Mouse (Mus musculus) lung, adult 2 months (tissue): ENCODE measurements at regions not wholly inside any gene's neighbourhood (a gene's known extent, or its start where the extent isn't known, plus 50 kb on each side); places are given as distances from the start of the nearest gene placed in this dataset.

Experiments
- DNase-seq: peaks from one replicate; pipeline ENCODE4 v3.0.0; 2022
- H3K4me1 ChIP-seq: fragments of 200-500 bp; 2 replicates; pipeline ENCODE4 v1.6.1; 2011; ENCODE audit warnings: low read length; ENCODE audit not compliant: control insufficient read depth, insufficient read depth
- H3K4me3 ChIP-seq: fragments of 200-500 bp; replicated peaks from 2 replicates; pipeline ENCODE3; 2011; ENCODE audit warnings: low read depth, mild to moderate bottlenecking, control low read depth, low read length; ENCODE audit errors: extremely low read depth
- CTCF ChIP-seq: fragments of 200-500 bp; IDR thresholded peaks from 2 replicates; pipeline ENCODE4 v1.5.1; 2011; ENCODE audit warnings: mild to moderate bottlenecking, low read length, control low read depth; ENCODE audit not compliant: insufficient read depth
- POLR2A ChIP-seq: fragments of 200-500 bp; IDR thresholded peaks from 2 replicates; pipeline ENCODE4 v1.6.1; 2011; ENCODE audit warnings: low read depth, mild to moderate bottlenecking, control low read depth, low read length, borderline replicate concordance; ENCODE audit errors: extremely low read depth
- WGBS: fragments of 180-500 bp; shearing (Covaris S2); methylation state at CpG from one replicate; pipeline ENCODE4 v1.1.7; 2018; 5-methylcytosine and 5-hydroxymethylcytosine counted together

DNA sequence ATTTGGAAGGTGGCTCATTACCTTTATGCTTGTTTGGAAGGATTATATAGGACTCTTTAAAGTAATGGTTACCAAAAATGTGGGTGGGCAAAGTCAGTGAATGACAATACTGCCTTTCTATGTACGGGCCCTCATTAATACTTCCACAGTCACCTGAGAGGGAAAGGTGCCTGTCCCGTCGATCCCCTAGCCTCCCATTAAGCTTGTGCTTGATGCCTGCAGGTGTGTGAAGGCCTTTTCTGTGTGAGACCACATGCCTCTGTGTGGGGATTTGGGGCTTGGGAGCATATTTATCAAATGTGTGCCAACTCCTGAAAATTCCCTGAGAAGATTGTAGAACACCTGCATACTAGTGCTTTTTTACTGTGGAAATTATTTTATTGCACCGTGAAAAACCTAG is 377.4 kb upstream of the Fam92a start:
- WGBS: 86% methylated on average over 4 of the region's 4 CpGs
- no peak for TF ChIP-seq CTCF
- TF ChIP-seq POLR2A: no peak
- Histone ChIP-seq H3K4me1 (0 out of 2 replicates have a peak, but pooled peaks cover 3% of the 10 kb centered on the region), H3K4me3 (no peak overlapping the region)
- no peak for DNase-seq

DNA sequence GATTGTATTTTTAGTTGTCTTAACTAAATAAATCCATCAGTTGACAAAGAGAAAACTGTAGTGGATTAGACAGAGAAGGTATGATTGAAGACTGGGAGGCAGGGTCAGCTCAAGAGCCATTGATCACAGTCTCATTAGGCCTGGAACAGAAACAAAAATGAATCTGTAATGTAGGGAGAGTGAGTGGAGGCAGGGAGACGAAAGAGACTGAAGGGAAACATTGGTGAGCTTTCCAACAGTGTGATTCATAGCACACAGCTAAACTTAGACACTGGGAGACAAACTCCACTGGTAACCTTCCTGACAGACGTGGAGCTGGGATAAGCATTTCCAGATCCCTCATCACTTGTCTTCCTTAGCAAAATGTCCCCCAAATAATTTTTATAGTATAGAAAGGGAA is 372.1 kb upstream of the Fam92a start:
- H3K4me1 ChIP-seq: 0 out of 2 replicates have a peak, but pooled peaks cover 3% of the 10 kb centered on the region
- WGBS: 77% methylated on average over 2 of the region's 2 CpGs
- DNase-seq: no peak
- no peak overlapping the region for H3K4me3 ChIP-seq
- TF ChIP-seq POLR2A: no peak
- TF ChIP-seq CTCF: no peak

GRCm38 (mm10) chr4:12541508-12541907 is 369.7 kb upstream of the Fam92a start:
- no peak for DNase-seq
- Histone ChIP-seq H3K4me3 (no peak overlapping the region), H3K4me1 (no peaks in the 10 kb centered on the region)
- 90% methylated on average over 1 of the region's 1 CpGs for WGBS
- TF ChIP-seq CTCF: no peak
- TF ChIP-seq POLR2A: no peak

- 33% methylated on average over 4 of the region's 4 CpGs for WGBS
- no peak for TF ChIP-seq POLR2A
- no peak for TF ChIP-seq CTCF
- no peaks in the 10 kb centered on the region for H3K4me1 ChIP-seq
- H3K4me3 ChIP-seq: no peak overlapping the region
- no peak for DNase-seq
These were observed 367.5 kb upstream of the Fam92a start for GRCm38 (mm10) chr4:12539184-12539791.

DNA sequence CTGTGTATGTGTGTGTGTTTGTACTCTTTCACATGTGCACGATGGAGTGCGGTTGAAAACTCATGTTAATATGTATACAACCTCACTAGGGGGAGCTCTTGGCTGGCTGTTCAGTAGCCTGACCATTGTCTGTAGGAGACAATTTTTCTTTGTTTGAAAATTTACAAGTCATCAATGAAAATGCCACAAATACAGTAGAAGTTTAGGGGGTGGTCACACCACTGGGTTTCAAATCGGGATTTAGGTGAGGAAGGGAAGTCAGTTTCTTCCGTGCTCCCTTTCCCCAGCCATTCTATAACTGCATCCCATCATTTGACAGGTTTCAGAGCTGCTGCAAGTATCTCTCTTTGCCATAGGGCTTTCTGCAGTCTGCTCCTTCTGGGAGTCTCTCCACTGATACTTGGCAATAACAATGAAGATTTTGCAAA is 366.9 kb upstream of the Fam92a start:
- WGBS: 14% methylated on average over 4 of the region's 4 CpGs
- no peak for TF ChIP-seq POLR2A
- TF ChIP-seq CTCF: 0 out of 2 replicates have a peak, but pooled peaks have one; percentile 6
- DNase-seq: no peak

DNA sequence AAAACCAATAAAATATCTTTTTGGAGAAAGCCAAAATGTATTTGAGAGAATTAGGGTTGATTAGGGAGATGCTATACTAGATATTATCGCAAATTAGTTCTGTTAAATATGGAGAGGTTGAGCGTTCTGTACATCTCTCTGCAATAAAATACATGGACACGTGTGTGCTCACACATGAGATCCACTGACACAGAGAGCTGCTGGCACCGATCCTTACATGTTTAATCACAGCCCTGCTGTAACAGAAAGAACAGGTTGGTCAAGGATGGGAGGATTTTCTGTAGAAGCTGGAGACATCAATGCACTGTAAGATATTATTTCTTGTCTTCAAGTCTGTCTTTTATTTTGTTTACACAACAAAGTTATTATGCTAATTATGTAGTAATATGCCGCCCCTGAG is 366.2 kb upstream of the Fam92a start:
- 72% methylated on average over 5 of the region's 5 CpGs for WGBS
- H3K4me1 ChIP-seq: no peaks in the 10 kb centered on the region
- no peak for DNase-seq
- no peak overlapping the region for H3K4me3 ChIP-seq
- TF ChIP-seq CTCF: no peak
- TF ChIP-seq POLR2A: no peak

More for the DNA sequence above, 366.9 kb upstream of the Fam92a start:
- no peak overlapping the region for H3K4me3 ChIP-seq
- H3K4me1 ChIP-seq: no peaks in the 10 kb centered on the region

DNA sequence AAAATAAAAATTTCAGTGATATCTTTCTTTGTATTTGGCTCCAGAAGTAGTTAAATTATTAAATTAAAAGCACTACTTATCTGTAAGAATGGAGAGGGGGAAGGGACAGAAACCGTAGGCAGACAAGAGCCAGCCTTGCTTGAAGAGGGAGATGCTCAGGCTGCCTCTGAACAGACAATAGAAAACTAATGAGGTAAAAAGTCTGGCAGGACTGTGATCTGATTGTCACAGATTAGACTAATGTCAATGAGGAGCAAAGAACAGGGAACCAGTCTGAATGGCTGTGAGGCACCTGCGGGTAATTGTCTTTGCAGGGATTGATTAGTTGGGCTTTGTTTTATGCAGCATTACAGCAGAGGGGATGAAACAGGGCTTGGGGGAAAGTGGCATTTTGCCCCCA is 362.3 kb upstream of the Fam92a start:
- TF ChIP-seq POLR2A (no peak), CTCF (no peak)
- Histone ChIP-seq H3K4me3 (no peak overlapping the region), H3K4me1 (no peaks in the 10 kb centered on the region)
- WGBS: 47% methylated on average over 2 of the region's 2 CpGs
- no peak for DNase-seq

- WGBS: 19% methylated on average over 4 of the region's 4 CpGs
- Histone ChIP-seq H3K4me1 (no peaks in the 10 kb centered on the region), H3K4me3 (no peak overlapping the region)
- no peak for TF ChIP-seq POLR2A
- TF ChIP-seq CTCF: no peak
- DNase-seq: no peak
These were observed 361.1 kb upstream of the Fam92a start for GRCm38 (mm10) chr4:12532961-12533360.

DNA sequence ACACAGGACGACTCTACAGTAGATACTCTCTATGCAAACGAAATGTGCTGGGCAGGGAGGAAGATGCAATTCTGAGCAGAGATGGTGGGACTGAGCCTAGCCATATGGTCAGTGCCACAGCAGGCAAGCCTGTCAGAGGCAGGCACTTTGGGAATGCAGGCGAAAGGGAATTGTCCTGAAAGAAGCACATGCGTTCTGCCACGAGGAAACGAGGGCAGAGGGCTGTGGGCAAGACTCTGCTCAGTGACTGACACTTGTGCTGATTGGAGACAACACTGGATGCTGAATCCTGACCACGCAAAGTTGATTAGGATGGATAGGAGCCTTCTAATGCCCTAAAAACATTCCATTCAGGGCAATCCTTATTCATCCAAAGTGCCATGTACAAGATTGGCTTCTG is 350.5 kb upstream of the Fam92a start:
- no peak for DNase-seq
- TF ChIP-seq CTCF (no peak), POLR2A (no peak)
- 64% methylated on average over 7 of the region's 7 CpGs for WGBS
- no peaks in the 10 kb centered on the region for H3K4me1 ChIP-seq
- no peak overlapping the region for H3K4me3 ChIP-seq

- no peak for TF ChIP-seq CTCF
- no peak for TF ChIP-seq POLR2A
- no peak for DNase-seq
- WGBS: 75% methylated on average over 7 of the region's 7 CpGs
- Histone ChIP-seq H3K4me3 (no peak overlapping the region), H3K4me1 (no peaks in the 10 kb centered on the region)
These were observed 349.4 kb upstream of the Fam92a start for GRCm38 (mm10) chr4:12521246-12521645.
